Mouse (Mus musculus) NIH3T3 (cell line): ENCODE measurements around the gene Gpr50.

Experiments
- DNase-seq: peaks from one replicate; pipeline ENCODE4 v3.0.0-alpha.2; 2012; ENCODE audit warnings: low read depth

Gpr50 gene

GRCm38 (mm10) chrX:71663374-71663773 is at the start of gene Gpr50:
Gpr50 (plus strand) TSS chrX:71663667.
- DNase-seq: no peak

GRCm38 (mm10) chrX:71622286-71622685 is 41.2 kb upstream of the Gpr50 start:
- DNase-seq: no peak

DNA sequence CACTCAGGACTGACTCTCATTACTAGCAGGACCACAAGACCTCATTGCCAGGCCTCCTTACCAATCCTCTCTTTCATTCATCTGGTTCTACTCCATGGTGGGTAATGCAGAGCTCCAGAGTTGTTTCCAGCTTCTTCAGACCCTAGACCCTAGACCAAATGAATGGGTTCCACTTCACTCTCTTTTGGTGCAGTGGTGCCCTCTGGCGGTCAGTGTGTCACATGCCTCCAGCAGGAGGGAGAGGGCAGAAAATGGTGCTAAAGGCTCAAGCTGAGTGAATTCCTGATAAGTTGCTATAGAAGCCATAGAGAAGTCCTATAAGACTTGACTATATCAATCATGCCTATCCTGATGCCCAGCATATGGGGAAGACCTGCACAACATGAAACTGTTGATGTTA is 39.6 kb upstream of the Gpr50 start:
- peak; percentile 29 for DNase-seq

- DNase-seq: peak; percentile 66
Measured at GRCm38 (mm10) chrX:71628306-71628705, 35.2 kb upstream of the Gpr50 start.

DNA sequence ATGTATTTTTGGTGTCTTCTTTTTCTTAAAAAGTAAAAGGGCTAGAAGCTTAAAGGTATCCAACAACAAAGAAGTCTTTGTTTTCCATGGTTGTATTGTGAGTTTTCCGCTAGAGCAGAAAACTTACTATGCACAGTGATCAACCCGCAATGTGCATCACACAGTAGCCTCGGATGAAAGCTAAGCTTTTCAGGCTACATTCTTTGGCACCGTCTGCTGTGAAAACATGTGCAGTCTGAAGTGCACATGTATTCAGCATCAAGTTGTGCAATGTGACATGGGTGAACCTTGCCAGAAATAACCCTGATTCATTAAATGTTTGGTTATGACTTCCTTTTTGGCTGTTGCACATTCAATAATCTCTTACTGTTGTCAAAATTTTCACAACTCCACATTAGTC is 32.8 kb upstream of the Gpr50 start:
- peak; percentile 5 for DNase-seq

DNA sequence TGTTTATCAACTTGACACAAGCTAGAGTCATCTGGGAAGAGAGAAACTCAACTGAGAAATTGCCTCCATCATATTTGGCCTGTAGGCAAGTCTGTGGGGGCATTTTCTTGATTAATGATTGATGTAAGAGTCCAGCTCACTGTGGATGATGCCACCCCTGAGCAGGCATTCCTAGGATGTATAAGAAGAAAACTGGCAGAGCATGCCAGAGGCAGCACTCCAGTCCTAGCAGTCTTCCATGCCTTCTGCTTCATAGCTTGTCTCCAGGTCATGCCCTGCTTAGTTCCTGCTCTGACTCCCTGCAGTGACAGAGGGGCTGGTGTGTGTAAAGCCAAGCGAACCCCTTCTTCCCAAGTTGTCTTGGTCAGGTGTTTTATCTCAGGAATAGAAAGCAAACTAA is 32.3 kb upstream of the Gpr50 start:
- no peak for DNase-seq

DNA sequence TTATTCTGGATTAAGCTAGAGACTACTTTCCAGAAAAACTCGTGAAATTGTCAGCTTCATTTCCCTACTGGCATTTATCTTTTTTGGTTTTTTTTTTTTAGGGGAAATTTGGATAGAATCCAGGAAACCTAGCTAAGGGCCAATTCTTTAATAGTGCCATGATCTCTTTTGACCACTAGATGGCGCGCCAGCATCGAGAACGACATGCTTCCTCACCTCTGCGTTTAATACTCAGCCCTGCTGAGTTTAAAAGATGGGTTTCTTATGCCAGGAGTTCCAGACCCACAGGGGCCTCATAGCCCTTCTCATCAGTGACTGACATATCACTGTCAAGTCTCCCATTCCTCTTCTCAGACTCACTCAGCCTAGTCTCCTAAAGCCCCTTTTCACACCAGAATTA is 15.5 kb upstream of the Gpr50 start:
- DNase-seq: peak; percentile 78

GRCm38 (mm10) chrX:71648434-71648833 is 15.0 kb upstream of the Gpr50 start:
- DNase-seq: no peak

DNA sequence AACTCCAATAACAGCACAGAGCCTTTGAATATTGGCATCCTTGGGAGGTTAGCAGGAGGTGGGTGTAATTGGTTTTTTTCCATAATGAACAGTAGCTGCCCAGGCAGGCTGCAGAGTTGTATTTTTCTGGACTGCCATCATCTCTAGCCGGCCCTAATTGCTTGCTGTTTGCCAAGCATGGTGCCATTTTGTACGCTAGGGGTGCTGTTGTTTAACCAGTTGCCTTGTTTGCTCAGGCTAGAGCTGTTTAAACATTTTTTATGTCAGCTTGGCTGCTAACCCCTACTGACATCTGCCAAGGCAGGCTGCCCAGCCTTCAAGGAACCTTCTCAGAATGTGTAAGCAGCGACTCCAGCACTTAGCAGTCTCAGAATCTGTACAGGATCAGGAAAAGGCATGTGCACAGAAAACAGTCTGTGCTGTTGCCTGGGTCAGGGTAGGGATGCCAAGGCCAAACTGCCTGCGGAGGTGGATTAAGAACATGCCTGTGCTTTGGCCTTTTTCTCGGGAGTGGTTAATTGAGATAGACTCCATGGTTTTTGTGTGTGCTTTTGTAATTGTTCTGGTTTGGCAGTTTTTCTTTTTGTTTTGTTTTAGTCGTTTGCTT is 14.5 kb upstream of the Gpr50 start:
- peak; percentile 75 for DNase-seq

- DNase-seq: no peak
Measured at GRCm38 (mm10) chrX:71649993-71650392, 13.5 kb upstream of the Gpr50 start.

GRCm38 (mm10) chrX:71661794-71662193 is 1.7 kb upstream of the Gpr50 start:
- no peak for DNase-seq

DNA sequence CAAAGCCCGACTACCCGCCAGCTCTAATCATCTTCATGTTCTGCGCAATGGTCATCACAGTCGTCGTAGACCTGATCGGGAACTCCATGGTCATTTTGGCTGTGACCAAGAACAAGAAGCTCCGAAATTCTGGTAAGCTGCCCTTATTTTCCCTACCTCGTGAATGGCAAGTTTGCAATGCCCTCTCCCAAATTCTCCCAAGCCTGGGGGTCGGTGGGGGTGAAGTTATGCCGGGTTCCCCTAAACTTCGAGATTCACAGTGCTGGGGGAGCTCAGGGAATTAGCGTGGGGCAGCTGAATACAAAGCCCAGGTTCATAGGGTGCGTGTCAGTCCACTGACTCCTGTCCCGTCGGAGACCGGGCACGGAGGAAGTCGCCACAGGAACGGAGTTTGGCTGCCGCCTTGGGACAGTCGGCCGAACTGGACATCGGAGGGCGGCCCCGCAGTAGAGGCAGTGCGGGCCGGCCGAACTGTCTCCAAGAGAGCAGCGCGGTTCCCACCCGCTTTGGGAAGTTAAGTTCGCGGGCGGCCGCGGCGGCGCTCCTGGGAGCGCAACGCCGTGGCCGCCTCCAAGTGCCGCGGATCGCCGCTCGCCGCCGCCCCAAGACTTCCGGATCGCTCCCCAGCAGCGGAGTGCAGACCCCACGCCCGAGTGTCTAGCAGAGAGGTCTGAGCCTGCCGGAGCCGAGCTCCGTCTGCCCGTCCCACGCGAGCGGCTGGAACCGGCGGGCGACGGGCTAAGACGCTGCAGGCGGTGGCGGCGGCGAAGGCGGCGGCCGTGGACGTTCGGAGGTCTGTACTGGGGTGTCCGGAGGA is 612 bp downstream of the Gpr50 start:
- no peak for DNase-seq

GRCm38 (mm10) chrX:71664688-71665026 is 1.2 kb downstream of the Gpr50 start:
- DNase-seq: no peak

DNA sequence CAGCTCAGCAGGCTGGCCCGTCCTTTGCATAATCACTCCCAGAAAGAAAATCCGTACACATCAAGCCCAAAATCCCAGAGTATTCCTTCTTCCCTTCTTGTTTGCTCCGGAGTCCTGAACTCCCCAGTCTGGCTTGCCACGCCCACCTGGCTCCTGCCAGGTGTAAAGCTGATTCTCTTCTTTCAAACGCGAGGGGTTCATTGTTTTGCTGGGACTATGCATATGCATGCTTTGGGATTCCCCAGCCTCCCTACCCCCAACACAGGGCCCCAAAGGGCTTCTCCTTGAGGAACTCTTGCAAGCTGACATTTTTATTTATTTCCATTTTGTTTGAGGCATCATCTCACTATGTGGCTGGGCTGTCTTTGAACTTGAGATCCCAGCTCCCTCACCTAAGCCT is 6.8 kb downstream of the Gpr50 start:
- no peak for DNase-seq

- no peak for DNase-seq
Measured at GRCm38 (mm10) chrX:71700817-71701469, 37.5 kb downstream of the Gpr50 start.
